Mouse (Mus musculus): ENCODE measurements around the gene Ing3.

GRCm38 (mm10) chr6:21910804-21911203, 38.6 kb upstream of the Ing3 start:
- TF ChIP-seq POLR2A (IDR thresholded peaks at IDR 0.05; ENCODE audit: control insufficient read depth, low read depth, low read length), result no peak
- no peak for TF ChIP-seq CTCF (IDR thresholded peaks at IDR 0.05; ENCODE audit: control insufficient read depth, insufficient read depth, insufficient replicate concordance, low read depth, low read length)
